Mouse (Mus musculus): ENCODE data around the gene Atg10.

Gene Atg10

GRCm38 (mm10) chr13:91171766-91172491, 51.8 kb downstream of the Atg10 start:
- DNase-seq, result no peak

GRCm38 (mm10) chr13:91171205-91171604, 52.6 kb downstream of the Atg10 start:
- DNase-seq, result no peak

- DNase-seq, result peak; percentile 33
These were observed 54.0 kb downstream of the Atg10 start for GRCm38 (mm10) chr13:91169529-91170319.

- DNase-seq, result no peak
These were observed 55.3 kb downstream of the Atg10 start for GRCm38 (mm10) chr13:91168486-91168885.

- DNase-seq, result no peak
These were observed 56.2 kb downstream of the Atg10 start for GRCm38 (mm10) chr13:91167561-91167960.

- DNase-seq, result no peak
These were observed 57.5 kb downstream of the Atg10 start for GRCm38 (mm10) chr13:91166286-91166685.

- DNase-seq, result no peak
These were observed 58.6 kb downstream of the Atg10 start for GRCm38 (mm10) chr13:91165200-91165599.

GRCm38 (mm10) chr13:91163292-91163691, 60.5 kb downstream of the Atg10 start:
- DNase-seq, result no peak

GRCm38 (mm10) chr13:91162452-91162851, 61.3 kb downstream of the Atg10 start:
- no peak for DNase-seq

- DNase-seq, result no peak
These were observed 63.2 kb downstream of the Atg10 start for GRCm38 (mm10) chr13:91160616-91161015.

- no peak for DNase-seq
These were observed 63.9 kb downstream of the Atg10 start for GRCm38 (mm10) chr13:91159881-91160280.

GRCm38 (mm10) chr13:91157941-91158340, 65.8 kb downstream of the Atg10 start:
- no peak for DNase-seq

GRCm38 (mm10) chr13:91157429-91157828, 66.3 kb downstream of the Atg10 start:
- DNase-seq, result no peak

- no peak for DNase-seq
These were observed 66.8 kb downstream of the Atg10 start for GRCm38 (mm10) chr13:91156949-91157348.

GRCm38 (mm10) chr13:91156308-91156707, 67.5 kb downstream of the Atg10 start:
- no peak for DNase-seq

- DNase-seq, result no peak
These were observed 68.2 kb downstream of the Atg10 start for GRCm38 (mm10) chr13:91155429-91156207.

GRCm38 (mm10) chr13:91154622-91155021, 69.1 kb downstream of the Atg10 start:
- DNase-seq, result no peak

- DNase-seq, result no peak
These were observed 87.4 kb downstream of the Atg10 start for GRCm38 (mm10) chr13:91136337-91136736.

- DNase-seq, result no peak
These were observed 90.4 kb downstream of the Atg10 start for GRCm38 (mm10) chr13:91133334-91133890.

- no peak for DNase-seq
These were observed 94.7 kb downstream of the Atg10 start for GRCm38 (mm10) chr13:91129071-91129470.

- no peak for DNase-seq
These were observed 95.2 kb downstream of the Atg10 start for GRCm38 (mm10) chr13:91128581-91128980.

- DNase-seq, result no peak
These were observed 105.6 kb downstream of the Atg10 start for GRCm38 (mm10) chr13:91118156-91118555.

- no peak for DNase-seq
These were observed 108.9 kb downstream of the Atg10 start for GRCm38 (mm10) chr13:91114880-91115279.
